Mouse (Mus musculus): ENCODE measurements around the gene Ctu2. TPM values are rescaled to one million over a fixed set of nuclear protein-coding genes. Genes with fewer than 3 reads are reported as not detected.

The Ctu2 gene
- polyA plus RNA-seq, 1 experiment from 2014 or later: 75.7 TPM

GRCm38 (mm10) chr8:122527937-122528336 is 52.0 kb downstream of the Ctu2 start:
- H3K4me1 ChIP-seq (replicated peaks; ENCODE audit: control insufficient read depth, insufficient read depth, low read length): peaks cover 15% of the 10 kb centered on the region

GRCm38 (mm10) chr8:122529159-122529558 is 53.2 kb downstream of the Ctu2 start:
- H3K9me3 ChIP-seq (ENCODE audit: control insufficient read depth, low read length): no peaks in the 10 kb centered on the region
- no peak overlapping the region for H3K4me2 ChIP-seq (ENCODE audit: low read depth, low read length, severe bottlenecking)
- no peaks in the 10 kb centered on the region for H3K36me3 ChIP-seq (ENCODE audit: control insufficient read depth, insufficient read depth, low read length)
- WGBS: 91% methylated on average over 4 of the region's 4 CpGs
- H3K4me1 ChIP-seq (replicated peaks; ENCODE audit: control insufficient read depth, insufficient read depth, low read length): peaks cover 6% of the 10 kb centered on the region; the same call in 1 of the 2 replicates
- DNase-seq (ENCODE audit: low spot score) (no peak), ATAC-seq (replicated peaks; ENCODE audit: low FRiP score) (no peak)
- no peaks in the 10 kb centered on the region for H3K27me3 ChIP-seq (ENCODE audit: control insufficient read depth, insufficient read depth, low read length)
- no peak overlapping the region for H3K4me3 ChIP-seq (ENCODE audit: low read depth, low read length)
- no peak overlapping the region for H3K27ac ChIP-seq (ENCODE audit: low read depth, low read length)
- H3K9ac ChIP-seq (ENCODE audit: low read length): no peak overlapping the region

More at GRCm38 (mm10) chr8:122527937-122528336, 52.0 kb downstream of the Ctu2 start:
- Histone ChIP-seq H3K27me3 (ENCODE audit: control insufficient read depth, insufficient read depth, low read length) (no peaks in the 10 kb centered on the region), H3K36me3 (ENCODE audit: control insufficient read depth, insufficient read depth, low read length) (no peaks in the 10 kb centered on the region), H3K4me2 (ENCODE audit: low read depth, low read length, severe bottlenecking) (no peak overlapping the region), H3K4me3 (ENCODE audit: low read depth, low read length) (no peak overlapping the region), H3K9ac (ENCODE audit: low read length) (no peak overlapping the region), H3K27ac (ENCODE audit: low read depth, low read length) (no peak overlapping the region), H3K9me3 (ENCODE audit: control insufficient read depth, low read length) (no peaks in the 10 kb centered on the region)
- no peak for ATAC-seq (replicated peaks; ENCODE audit: low FRiP score)
- DNase-seq (ENCODE audit: low spot score): no peak
- WGBS: 94% methylated on average over 3 of the region's 3 CpGs

DNA sequence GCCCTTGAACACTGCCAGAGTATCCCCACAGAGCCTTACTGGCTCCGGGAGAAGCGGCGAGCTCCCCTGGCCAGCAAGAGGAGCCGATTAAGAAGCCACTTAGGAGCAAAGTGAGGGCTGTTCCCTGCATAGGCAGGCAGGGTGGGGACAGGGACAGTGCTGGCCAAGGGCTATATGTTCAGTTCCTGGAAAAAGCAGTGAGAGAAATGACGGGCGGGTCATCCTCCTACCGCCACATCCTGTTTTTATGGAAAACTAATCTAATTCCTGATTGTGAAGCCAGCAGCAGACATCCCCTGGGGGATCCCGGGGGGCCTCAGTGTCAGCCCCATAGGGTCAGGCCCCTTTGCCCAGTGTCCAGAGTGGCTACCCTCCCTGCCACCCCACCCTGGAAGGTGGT is 55.4 kb downstream of the Ctu2 start:
- Histone ChIP-seq H3K4me3 (ENCODE audit: low read depth, low read length) (no peak overlapping the region), H3K9me3 (ENCODE audit: control insufficient read depth, low read length) (no peaks in the 10 kb centered on the region), H3K27me3 (ENCODE audit: control insufficient read depth, insufficient read depth, low read length) (no peaks in the 10 kb centered on the region), H3K9ac (ENCODE audit: low read length) (no peak overlapping the region), H3K4me2 (ENCODE audit: low read depth, low read length, severe bottlenecking) (no peak overlapping the region), H3K36me3 (ENCODE audit: control insufficient read depth, insufficient read depth, low read length) (no peaks in the 10 kb centered on the region), H3K4me1 (replicated peaks; ENCODE audit: control insufficient read depth, insufficient read depth, low read length) (no peaks in the 10 kb centered on the region), H3K27ac (ENCODE audit: low read depth, low read length) (no peak overlapping the region)
- DNase-seq (ENCODE audit: low spot score): no peak
- WGBS: 91% methylated on average over 8 of the region's 8 CpGs
- no peak for ATAC-seq (replicated peaks; ENCODE audit: low FRiP score)

Small RNA genes lying within 50 kb of the gene (microRNA-seq; reads per million reads assigned to microRNA genes)
- not detected for gene Gm24366 (ENCODE audit: insufficient number of aligned reads)

Other genes with a start within 250 kb of the Ctu2 start
- gene Zfpm1, start 194.0 kb upstream of the Ctu2 start, polyA plus RNA-seq (2014; fragmentation: Nextera tagmentation; extraction: Ambion mirVana): 1.4 and 2.1 TPM in 2 replicates
- gene Trhr2, start 115.4 kb upstream of the Ctu2 start, polyA plus RNA-seq (2014; fragmentation: Nextera tagmentation; extraction: Ambion mirVana): not detected in 2 replicates
- gene Zc3h18, start 99.5 kb upstream of the Ctu2 start, polyA plus RNA-seq (2014; fragmentation: Nextera tagmentation; extraction: Ambion mirVana): 54.8 and 57.4 TPM in 2 replicates
- gene Il17c, start 54.1 kb upstream of the Ctu2 start, polyA plus RNA-seq (2014; fragmentation: Nextera tagmentation; extraction: Ambion mirVana): not detected in 2 replicates
- 52.3 and 58.2 TPM in 2 replicates for gene Cyba, start 43.2 kb upstream of the Ctu2 start, polyA plus RNA-seq (2014; fragmentation: Nextera tagmentation; extraction: Ambion mirVana)
- gene Mvd, start 32.7 kb upstream of the Ctu2 start, polyA plus RNA-seq (2014; fragmentation: Nextera tagmentation; extraction: Ambion mirVana): 47.4 and 50.3 TPM in 2 replicates
- 0.37 TPM in 1 of 2 replicates, not detected in the other for gene Snai3, start 15.4 kb upstream of the Ctu2 start, polyA plus RNA-seq (2014; fragmentation: Nextera tagmentation; extraction: Ambion mirVana)
- 31.2 and 36.0 TPM in 2 replicates for gene Rnf166, start 79 bp upstream of the Ctu2 start, polyA plus RNA-seq (2014; fragmentation: Nextera tagmentation; extraction: Ambion mirVana)
- 5.8 and 5.9 TPM in 2 replicates for gene Piezo1, start 75.2 kb downstream of the Ctu2 start, polyA plus RNA-seq (2014; fragmentation: Nextera tagmentation; extraction: Ambion mirVana)
- gene Cdt1, start 91.9 kb downstream of the Ctu2 start, polyA plus RNA-seq (2014; fragmentation: Nextera tagmentation; extraction: Ambion mirVana): 57.9 and 59.6 TPM in 2 replicates
- gene Aprt, start 100.8 kb downstream of the Ctu2 start, polyA plus RNA-seq (2014; fragmentation: Nextera tagmentation; extraction: Ambion mirVana): 235 and 251 TPM in 2 replicates
- 4.5 and 5.8 TPM in 2 replicates for gene Galns, start 135.3 kb downstream of the Ctu2 start, polyA plus RNA-seq (2014; fragmentation: Nextera tagmentation; extraction: Ambion mirVana)
- gene Trappc2l, start 135.5 kb downstream of the Ctu2 start, polyA plus RNA-seq (2014; fragmentation: Nextera tagmentation; extraction: Ambion mirVana): 39.3 and 49.9 TPM in 2 replicates
- gene Pabpn1l, start 146.6 kb downstream of the Ctu2 start, polyA plus RNA-seq (2014; fragmentation: Nextera tagmentation; extraction: Ambion mirVana): not detected in 2 replicates
- gene Cbfa2t3, start 223.0 kb downstream of the Ctu2 start, polyA plus RNA-seq (2014; fragmentation: Nextera tagmentation; extraction: Ambion mirVana): 6.0 and 7.0 TPM in 2 replicates

All from forebrain, embryonic 11.5 days (tissue).